Mouse (Mus musculus): ENCODE results near the gene Gm3376.
"Not testable (repeated sequence)": the region's sequence is repeated elsewhere in the genome, so short reads cannot be mapped to it uniquely, and the experiment has no call there.

Gene Gm3376

DNA sequence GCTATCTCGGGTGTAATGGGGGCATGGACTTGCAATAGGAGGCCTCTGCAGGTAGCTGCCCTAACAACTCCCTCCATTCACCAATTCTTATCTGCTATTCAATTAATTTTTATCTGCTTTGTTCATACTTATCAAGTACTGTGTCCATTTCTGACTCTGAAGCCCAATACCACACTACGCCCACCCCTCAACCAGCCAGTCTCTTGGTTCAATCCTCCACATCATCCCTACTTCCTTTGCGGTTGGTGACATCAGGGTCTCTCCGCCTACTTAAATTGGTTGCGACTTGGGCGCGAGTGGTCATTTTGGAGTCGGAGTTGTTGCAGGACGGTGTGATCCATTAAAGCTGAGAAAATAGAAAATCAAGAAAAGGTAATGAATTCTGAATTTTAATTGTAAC, at the start of gene Gm3376:
TSS of gene Gm3376 (plus strand) at position 301 of the 400 bp plus-strand sequence.
- CTCF ChIA-PET, result not testable (repeated sequence)

More for the DNA sequence above, at the start of gene Gm3376:
- POLR2A ChIA-PET, result not testable (repeated sequence)

Data from embryonic stem cell, embryonic (primary cell).